Comparison of ENCODE assay signal across 18 mouse cellular contexts in genomic region chr16:89835551-89835950, GRCm38 (mm10).
DNase-seq lines count a peak whose midpoint lies in the region; ATAC-seq and TF ChIP-seq lines count a peak whose summit lies in the region.
"Had no signal": no experiment of that assay in that cellular context is flagged by ENCODE, and none has a peak within 500 bp of the region (broad histone marks: within the 10 kb centered on the region; RNA-seq: fewer than 3 reads in every experiment).

No protein-coding gene starts in this region.

- H3K27me3 ChIP-seq in hindbrain, embryonic 10.5 days (ENCODE audit: insufficient read depth, poor library complexity, severe bottlenecking): no peaks in the 10 kb centered on the region
- no peaks in the 10 kb centered on the region for H3K27me3 ChIP-seq in hindbrain, postnatal 0 days (ENCODE audit: insufficient read depth, low read length)
- no peaks in the 10 kb centered on the region for H3K27me3 ChIP-seq in midbrain, embryonic 11.5 days (ENCODE audit: control insufficient read depth, insufficient read depth, low read length)
- no peaks in the 10 kb centered on the region for H3K27me3 ChIP-seq in midbrain, embryonic 15.5 days (replicated peaks)
- no peaks in the 10 kb centered on the region for H3K27me3 ChIP-seq in intestine, postnatal 0 days (replicated peaks; ENCODE audit: control insufficient read depth, insufficient read depth, low read length)
- H3K27me3 ChIP-seq: limb, embryonic 13.5 days had no signal

- H3K9ac ChIP-seq in hindbrain, postnatal 0 days (replicated peaks; ENCODE audit: low read length): no peak overlapping the region
- H3K9ac ChIP-seq in midbrain, embryonic 11.5 days (ENCODE audit: low read length): no peak overlapping the region
- no peak overlapping the region for H3K9ac ChIP-seq in midbrain, embryonic 15.5 days
- H3K9ac ChIP-seq in intestine, postnatal 0 days (ENCODE audit: low read depth, low read length): no peak overlapping the region
- H3K9ac ChIP-seq: limb, embryonic 13.5 days; liver, embryonic 14.5 days had no signal

- peak overlapping the region; percentile 66 for H3K27ac ChIP-seq in hindbrain, embryonic 10.5 days
- H3K27ac ChIP-seq in hindbrain, postnatal 0 days: no peak overlapping the region
- H3K27ac ChIP-seq in midbrain, embryonic 11.5 days (ENCODE audit: low read depth, low read length): no peak overlapping the region
- H3K27ac ChIP-seq in midbrain, embryonic 15.5 days: no peak overlapping the region
- H3K27ac ChIP-seq in intestine, postnatal 0 days (ENCODE audit: low read depth, low read length): no peak overlapping the region
- H3K27ac ChIP-seq: limb, embryonic 13.5 days; liver, embryonic 14.5 days had no signal

- peaks cover 15% of the 10 kb centered on the region for H3K4me1 ChIP-seq in hindbrain, embryonic 10.5 days (replicated peaks)
- no peaks in the 10 kb centered on the region for H3K4me1 ChIP-seq in hindbrain, postnatal 0 days (ENCODE audit: insufficient read depth, low read length)
- H3K4me1 ChIP-seq in midbrain, embryonic 11.5 days (ENCODE audit: control insufficient read depth, insufficient read depth, low read length): no peaks in the 10 kb centered on the region
- H3K4me1 ChIP-seq in midbrain, embryonic 15.5 days: 0 out of 2 replicates have a peak, but pooled peaks cover 4% of the 10 kb centered on the region
- H3K4me1 ChIP-seq in intestine, postnatal 0 days (replicated peaks; ENCODE audit: control insufficient read depth, insufficient read depth, low read length): no peaks in the 10 kb centered on the region
- H3K4me1 ChIP-seq: limb, embryonic 13.5 days had no signal

- no peak for ATAC-seq in hindbrain, postnatal 0 days
- no peak for ATAC-seq in midbrain, embryonic 11.5 days (ENCODE audit: low FRiP score)
- ATAC-seq in midbrain, embryonic 15.5 days (replicated peaks): no peak
- 0 out of 2 replicates have a peak, but pooled peaks have one; percentile 26 for ATAC-seq in megakaryocyte progenitor cell, adult 5-6 weeks (replicated peaks; ENCODE audit: poor library complexity)
- no peak for ATAC-seq in intestine, postnatal 0 days
- ATAC-seq: forebrain, embryonic 14.5 days; intestine, embryonic 16.5 days had no signal

- no peak overlapping the region for H3K4me2 ChIP-seq in hindbrain, postnatal 0 days (ENCODE audit: low read depth, low read length)
- H3K4me2 ChIP-seq in midbrain, embryonic 11.5 days: no peak overlapping the region
- H3K4me2 ChIP-seq in midbrain, embryonic 15.5 days: no peak overlapping the region
- no peak overlapping the region for H3K4me2 ChIP-seq in intestine, postnatal 0 days (replicated peaks; ENCODE audit: low read depth)
- H3K4me2 ChIP-seq: heart, embryonic 11.5 days; limb, embryonic 13.5 days had no signal

- TF ChIP-seq CTCF in hindbrain, postnatal 0 days (IDR thresholded peaks at IDR 0.05; ENCODE audit: low read depth): no peak
- TF ChIP-seq CTCF in intestine, postnatal 0 days (IDR thresholded peaks at IDR 0.05; ENCODE audit: low read depth): no peak

- H3K9me3 ChIP-seq in hindbrain, embryonic 10.5 days: no peaks in the 10 kb centered on the region
- H3K9me3 ChIP-seq in hindbrain, postnatal 0 days (ENCODE audit: low read length): no peaks in the 10 kb centered on the region
- H3K9me3 ChIP-seq in midbrain, embryonic 11.5 days (ENCODE audit: control insufficient read depth, low read length): no peaks in the 10 kb centered on the region
- H3K9me3 ChIP-seq in midbrain, embryonic 15.5 days: no peaks in the 10 kb centered on the region
- no peaks in the 10 kb centered on the region for H3K9me3 ChIP-seq in intestine, postnatal 0 days (ENCODE audit: control insufficient read depth)
- H3K9me3 ChIP-seq: limb, embryonic 13.5 days had no signal

- no peak for DNase-seq in hindbrain, embryonic 10.5 days (ENCODE audit: low spot score)
- no peak for DNase-seq in hindbrain, postnatal 0 days (ENCODE audit: low spot score)
- DNase-seq in midbrain, embryonic 11.5 days (ENCODE audit: low spot score, missing footprints): peak; percentile 37
- peak; percentile 66 for DNase-seq in MN1 (ENCODE audit: low spot score)
- no peak for DNase-seq in natural killer cell, adult 2 months (ENCODE audit: low spot score in 2 of 2)
- DNase-seq: adrenal gland, adult 8-10 months; cerebellum, adult 11-12 months; cerebellum, postnatal 36 days; kidney, postnatal 10 days; retina, postnatal 1 day had no signal

- no peak overlapping the region for H3K4me3 ChIP-seq in hindbrain, embryonic 10.5 days
- no peak overlapping the region for H3K4me3 ChIP-seq in hindbrain, postnatal 0 days (ENCODE audit: low read length)
- H3K4me3 ChIP-seq in midbrain, embryonic 11.5 days (ENCODE audit: low read depth, low read length): no peak overlapping the region
- H3K4me3 ChIP-seq in midbrain, embryonic 15.5 days: no peak overlapping the region
- no peak overlapping the region for H3K4me3 ChIP-seq in intestine, postnatal 0 days (ENCODE audit: low read depth, low read length)
- H3K4me3 ChIP-seq: limb, embryonic 13.5 days had no signal

- peaks cover 30% of the 10 kb centered on the region for H3K36me3 ChIP-seq in hindbrain, embryonic 10.5 days
- H3K36me3 ChIP-seq in hindbrain, postnatal 0 days (ENCODE audit: insufficient read depth, low read length): no peaks in the 10 kb centered on the region
- H3K36me3 ChIP-seq in midbrain, embryonic 11.5 days (ENCODE audit: control insufficient read depth, insufficient read depth, low read length): no peaks in the 10 kb centered on the region
- H3K36me3 ChIP-seq in midbrain, embryonic 15.5 days (replicated peaks): no peaks in the 10 kb centered on the region
- H3K36me3 ChIP-seq in intestine, postnatal 0 days (ENCODE audit: control insufficient read depth, insufficient read depth): no peaks in the 10 kb centered on the region

- WGBS in hindbrain, embryonic 10.5 days: 87% methylated on average over 7 of the region's 7 CpGs
- WGBS in hindbrain, postnatal 0 days: 84% methylated on average over 7 of the region's 7 CpGs
- 89% methylated on average over 7 of the region's 7 CpGs for WGBS in midbrain, embryonic 11.5 days
- 70% methylated on average over 7 of the region's 7 CpGs for WGBS in midbrain, embryonic 15.5 days
- WGBS in intestine, postnatal 0 days: 72% methylated on average over 7 of the region's 7 CpGs

Comparison
In these comparisons a context has a peak if more than half of its experiments do, and no peak if none do; other contexts are left out.
1. DNase-seq: peak in midbrain, embryonic 11.5 days (single experiment) and MN1 (single experiment); none in hindbrain, embryonic 10.5 days (single experiment), hindbrain, postnatal 0 days (single experiment) and natural killer cell, adult 2 months (0 of 2).